Mouse (Mus musculus): ENCODE measurements around the gene Jagn1. TPM values are rescaled to one million over a fixed set of nuclear protein-coding genes. Genes with fewer than 3 reads are reported as not detected.
A peak's percentile ranks its signal among the peaks of the same experiment; 100 is the strongest.

Gene Jagn1
- 84.3 and 87.6 TPM in 2 replicates for polyA plus RNA-seq (2015; fragmentation: Nextera tagmentation; extraction: Ambion mirVana)

- peak within 1 kb of the TSS; percentile 75 for H3K27ac ChIP-seq
- WGBS, result under 1% methylated on average over 45 of the region's 45 CpGs
- peaks cover 18% of the 10 kb centered on the region for H3K36me3 ChIP-seq
- peak within 1 kb of the TSS; percentile 96 for H3K9ac ChIP-seq (replicated peaks)
- H3K4me1 ChIP-seq (replicated peaks), result peaks cover 16% of the 10 kb centered on the region
- H3K27me3 ChIP-seq, result no peaks in the 10 kb centered on the region
- H3K9me3 ChIP-seq, result no peaks in the 10 kb centered on the region
- H3K4me3 ChIP-seq (replicated peaks), result peak within 1 kb of the TSS; percentile 84
- peak; percentile 95 for ATAC-seq
- peak within 1 kb of the TSS; percentile 82 for H3K4me2 ChIP-seq (replicated peaks)
Measured at GRCm38 (mm10) chr6:113442442-113443090, at the start of gene Jagn1. Gene Jagn1 (plus strand): TSS chr6:113442569.

DNA sequence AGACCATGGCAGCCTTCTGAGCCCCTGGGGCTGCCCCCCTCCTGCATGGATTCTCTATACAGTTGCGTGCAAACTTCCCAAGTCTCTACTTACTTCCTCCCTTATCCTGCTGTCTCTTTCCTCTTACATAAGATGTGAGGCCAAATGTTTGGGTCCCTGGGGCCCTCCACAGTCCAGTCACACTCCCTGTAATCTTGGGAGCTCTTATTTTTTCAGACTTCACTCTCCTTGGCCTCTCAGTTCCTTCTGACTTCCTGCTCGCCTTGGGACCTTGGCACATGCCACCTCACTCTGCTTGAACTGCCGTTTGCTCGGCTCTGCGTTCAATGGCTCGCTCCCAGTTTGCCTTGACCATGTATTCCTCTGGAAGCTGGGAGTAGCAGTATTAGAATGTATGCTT is 48.4 kb upstream of the Jagn1 start:
- no peak for ATAC-seq

GRCm38 (mm10) chr6:113394811-113395210 is 47.6 kb upstream of the Jagn1 start:
- Histone ChIP-seq H3K9me3 (no peaks in the 10 kb centered on the region), H3K4me1 (replicated peaks) (peaks cover 19% of the 10 kb centered on the region), H3K27me3 (no peaks in the 10 kb centered on the region), H3K4me3 (replicated peaks) (no peak overlapping the region), H3K27ac (no peak overlapping the region), H3K4me2 (replicated peaks) (no peak overlapping the region), H3K9ac (replicated peaks) (no peak overlapping the region), H3K36me3 (peaks cover 34% of the 10 kb centered on the region)
- WGBS, result 94% methylated on average over 11 of the region's 11 CpGs
- no peak for ATAC-seq

More for the DNA sequence above, 48.4 kb upstream of the Jagn1 start:
- H3K27ac ChIP-seq, result no peak overlapping the region
- WGBS, result 90% methylated on average over 6 of the region's 6 CpGs
- H3K4me2 ChIP-seq (replicated peaks), result no peak overlapping the region
- H3K9ac ChIP-seq (replicated peaks), result no peak overlapping the region
- no peaks in the 10 kb centered on the region for H3K9me3 ChIP-seq
- H3K36me3 ChIP-seq, result peaks cover 38% of the 10 kb centered on the region
- H3K27me3 ChIP-seq, result no peaks in the 10 kb centered on the region
- peaks cover 19% of the 10 kb centered on the region for H3K4me1 ChIP-seq (replicated peaks)
- H3K4me3 ChIP-seq (replicated peaks), result no peak overlapping the region

- Histone ChIP-seq H3K4me3 (replicated peaks) (no peak overlapping the region), H3K4me2 (replicated peaks) (no peak overlapping the region), H3K9ac (replicated peaks) (no peak overlapping the region), H3K27me3 (no peaks in the 10 kb centered on the region), H3K36me3 (peaks cover 27% of the 10 kb centered on the region), H3K4me1 (replicated peaks) (peaks cover 17% of the 10 kb centered on the region), H3K27ac (no peak overlapping the region), H3K9me3 (no peaks in the 10 kb centered on the region)
- 92% methylated on average over 6 of the region's 6 CpGs for WGBS
- no peak for ATAC-seq
Measured at GRCm38 (mm10) chr6:113395501-113395900, 46.9 kb upstream of the Jagn1 start.

DNA sequence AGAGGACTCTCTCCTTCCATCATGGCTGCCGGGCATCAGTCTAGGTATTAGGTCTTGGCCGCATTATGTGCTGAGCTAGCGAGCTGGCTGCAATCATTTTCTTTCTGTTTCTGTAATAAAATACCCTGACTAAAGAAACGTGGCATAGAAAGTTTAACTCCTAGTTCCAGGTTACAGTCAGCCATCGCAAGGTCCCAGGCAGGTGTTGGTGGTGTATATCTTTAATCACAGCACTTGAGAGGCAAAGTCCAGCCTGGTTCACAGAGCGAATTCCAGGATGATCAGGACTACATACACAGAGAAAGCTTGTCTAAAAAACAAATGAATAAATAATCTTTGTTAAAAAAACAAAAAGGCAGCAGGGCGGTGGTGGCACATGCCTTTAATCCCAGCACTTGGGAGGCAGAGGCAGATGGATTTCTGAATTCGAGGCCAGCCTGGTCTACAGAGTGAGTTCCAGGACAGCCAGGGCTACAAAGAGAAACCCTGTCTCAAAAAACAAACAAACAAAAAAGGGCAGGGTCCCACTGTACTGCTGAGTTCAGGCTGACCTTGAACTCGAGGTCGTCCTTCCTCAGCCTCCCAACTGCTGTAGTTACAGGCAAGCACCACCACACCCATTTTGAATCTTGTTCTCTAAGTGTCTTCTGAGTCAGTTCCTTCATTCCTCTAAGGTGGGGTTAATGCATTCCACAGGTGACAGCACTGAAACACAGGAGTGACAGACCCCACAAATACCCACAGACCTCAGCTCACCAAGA is 45.9 kb upstream of the Jagn1 start:
- WGBS, result 85% methylated on average over 10 of the region's 10 CpGs
- no peaks in the 10 kb centered on the region for H3K9me3 ChIP-seq
- H3K4me1 ChIP-seq (replicated peaks), result peaks cover 17% of the 10 kb centered on the region
- H3K27ac ChIP-seq, result no peak overlapping the region
- ATAC-seq, result no peak
- no peaks in the 10 kb centered on the region for H3K27me3 ChIP-seq
- H3K4me2 ChIP-seq (replicated peaks), result no peak overlapping the region
- peaks cover 27% of the 10 kb centered on the region for H3K36me3 ChIP-seq
- no peak overlapping the region for H3K9ac ChIP-seq (replicated peaks)
- no peak overlapping the region for H3K4me3 ChIP-seq (replicated peaks)

DNA sequence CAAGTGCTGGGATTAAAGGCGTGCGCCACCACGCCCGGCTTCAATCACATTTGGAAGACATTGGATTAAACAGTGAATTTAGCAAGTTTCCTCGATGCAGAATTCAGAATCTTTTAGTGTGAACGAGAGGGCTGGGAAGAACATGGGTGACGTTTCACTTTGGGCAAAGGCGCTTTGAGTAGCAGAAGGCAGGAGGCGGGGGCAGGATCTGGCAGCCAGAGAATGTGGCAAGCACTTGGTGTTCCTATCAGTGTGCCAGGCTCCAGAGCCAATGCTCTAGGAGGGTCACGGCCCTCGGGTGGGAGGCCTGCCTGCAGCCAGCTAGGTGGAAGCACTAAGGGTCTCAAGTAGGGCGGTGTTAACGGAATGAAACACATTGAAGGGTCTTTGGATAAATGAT is 40.3 kb upstream of the Jagn1 start:
- no peaks in the 10 kb centered on the region for H3K27me3 ChIP-seq
- H3K27ac ChIP-seq, result no peak overlapping the region
- H3K36me3 ChIP-seq, result peaks cover 29% of the 10 kb centered on the region
- no peak overlapping the region for H3K4me2 ChIP-seq (replicated peaks)
- no peak overlapping the region for H3K4me3 ChIP-seq (replicated peaks)
- peaks cover 3% of the 10 kb centered on the region; the same call in 1 of the 2 replicates for H3K4me1 ChIP-seq (replicated peaks)
- ATAC-seq, result no peak
- no peak overlapping the region for H3K9ac ChIP-seq (replicated peaks)
- H3K9me3 ChIP-seq, result no peaks in the 10 kb centered on the region
- 94% methylated on average over 13 of the region's 13 CpGs for WGBS

DNA sequence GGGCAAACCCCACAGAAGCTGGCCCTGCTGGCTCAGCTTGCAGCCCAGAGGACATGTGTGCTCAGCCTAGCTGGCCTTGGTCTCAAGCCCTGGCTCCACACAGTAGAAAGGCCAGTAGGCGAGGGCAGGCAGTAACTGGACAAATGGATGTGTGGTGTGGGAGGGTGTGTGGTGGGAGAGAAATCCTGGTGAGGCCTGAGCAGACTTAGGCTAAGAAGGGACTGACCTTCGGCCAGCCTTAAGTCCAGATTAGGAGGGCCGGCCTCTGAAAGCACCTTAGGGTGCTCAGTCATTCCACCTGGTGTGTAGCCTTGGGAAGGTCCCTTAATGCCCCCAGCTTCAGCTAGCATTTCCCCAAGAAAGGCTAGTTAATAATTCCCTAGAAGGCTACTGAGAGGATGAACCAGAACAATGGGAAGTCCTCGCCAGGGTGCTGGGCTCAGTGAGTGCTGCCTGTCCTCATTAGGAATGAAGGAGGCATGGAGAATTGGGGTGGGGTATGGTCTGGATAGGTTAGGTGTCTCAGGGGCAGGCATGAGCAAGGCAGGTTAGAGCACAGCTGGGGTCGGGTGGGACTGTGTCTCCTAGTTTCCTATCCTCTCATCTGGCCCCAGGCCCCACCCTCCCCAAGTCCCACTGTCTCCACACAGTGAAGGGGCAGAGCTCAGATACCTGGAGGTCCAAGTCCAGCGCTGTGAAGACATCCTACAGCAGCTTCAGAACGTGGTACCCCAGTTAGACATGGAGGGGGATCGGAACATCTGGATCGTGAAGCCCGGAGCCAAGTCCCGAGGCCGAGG is 37.5 kb upstream of the Jagn1 start:
- no peak overlapping the region for H3K4me3 ChIP-seq (replicated peaks)
- H3K4me1 ChIP-seq (replicated peaks), result peaks cover 3% of the 10 kb centered on the region; the same call in 1 of the 2 replicates
- ATAC-seq, result 0 out of 2 replicates have a peak, but pooled peaks have one; percentile 40
- peaks cover 35% of the 10 kb centered on the region for H3K36me3 ChIP-seq
- no peaks in the 10 kb centered on the region for H3K9me3 ChIP-seq
- H3K9ac ChIP-seq (replicated peaks), result 0 out of 2 replicates have a peak overlapping the region, but pooled peaks have one; percentile 23
- WGBS, result 77% methylated on average over 12 of the region's 12 CpGs
- no peak overlapping the region for H3K4me2 ChIP-seq (replicated peaks)
- H3K27me3 ChIP-seq, result no peaks in the 10 kb centered on the region
- no peak overlapping the region for H3K27ac ChIP-seq

DNA sequence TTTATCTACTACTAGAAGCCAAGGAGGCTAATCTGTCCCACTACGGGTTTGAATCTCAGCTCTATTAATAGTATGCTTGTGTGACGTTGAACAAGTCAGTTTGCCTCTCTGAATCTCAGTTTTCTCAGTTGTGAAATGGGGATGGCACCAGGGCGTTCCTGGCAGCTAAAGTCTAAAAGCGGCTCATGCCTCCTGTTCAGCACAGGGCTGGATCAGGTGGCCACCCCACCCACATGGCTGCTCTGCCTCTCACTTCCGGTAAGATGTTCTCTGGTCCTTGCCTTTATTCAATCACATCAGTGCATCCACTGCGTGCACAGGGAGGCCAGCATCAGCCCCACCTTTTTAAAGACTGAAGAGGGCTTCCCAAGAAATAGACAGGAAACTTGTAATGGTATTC is 36.9 kb upstream of the Jagn1 start:
- no peak overlapping the region for H3K27ac ChIP-seq
- 91% methylated on average over 6 of the region's 6 CpGs for WGBS
- no peaks in the 10 kb centered on the region for H3K9me3 ChIP-seq
- H3K27me3 ChIP-seq, result no peaks in the 10 kb centered on the region
- ATAC-seq, result no peak
- no peak overlapping the region for H3K4me3 ChIP-seq (replicated peaks)
- peaks cover 3% of the 10 kb centered on the region; the same call in 1 of the 2 replicates for H3K4me1 ChIP-seq (replicated peaks)
- peaks cover 35% of the 10 kb centered on the region for H3K36me3 ChIP-seq
- no peak overlapping the region for H3K9ac ChIP-seq (replicated peaks)
- H3K4me2 ChIP-seq (replicated peaks), result no peak overlapping the region

DNA sequence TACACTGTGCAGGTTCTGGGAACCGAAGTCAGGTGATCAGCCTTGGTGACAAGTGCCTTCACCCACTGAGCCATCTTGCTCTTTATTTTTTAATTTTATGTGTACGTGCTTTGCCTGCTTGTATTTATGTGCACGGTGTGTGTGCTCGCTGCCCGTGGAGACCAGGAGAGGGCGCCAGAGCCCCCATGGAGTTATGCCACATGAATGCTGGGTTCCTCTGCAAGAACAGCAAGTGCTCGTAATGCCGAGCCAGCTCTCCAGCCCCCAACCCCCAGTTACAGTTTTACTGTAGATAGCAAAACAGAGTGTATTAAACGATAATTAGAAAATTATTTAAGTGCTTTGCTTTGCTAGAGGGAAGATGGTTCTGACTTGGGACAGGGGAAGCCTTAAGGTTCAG is 35.7 kb upstream of the Jagn1 start:
- WGBS, result 85% methylated on average over 9 of the region's 9 CpGs
- no peak overlapping the region for H3K4me2 ChIP-seq (replicated peaks)
- H3K27ac ChIP-seq, result no peak overlapping the region
- H3K4me1 ChIP-seq (replicated peaks), result peaks cover 3% of the 10 kb centered on the region; the same call in 1 of the 2 replicates
- no peaks in the 10 kb centered on the region for H3K27me3 ChIP-seq
- H3K4me3 ChIP-seq (replicated peaks), result no peak overlapping the region
- no peak overlapping the region for H3K9ac ChIP-seq (replicated peaks)
- ATAC-seq, result no peak
- peaks cover 33% of the 10 kb centered on the region for H3K36me3 ChIP-seq
- no peaks in the 10 kb centered on the region for H3K9me3 ChIP-seq

DNA sequence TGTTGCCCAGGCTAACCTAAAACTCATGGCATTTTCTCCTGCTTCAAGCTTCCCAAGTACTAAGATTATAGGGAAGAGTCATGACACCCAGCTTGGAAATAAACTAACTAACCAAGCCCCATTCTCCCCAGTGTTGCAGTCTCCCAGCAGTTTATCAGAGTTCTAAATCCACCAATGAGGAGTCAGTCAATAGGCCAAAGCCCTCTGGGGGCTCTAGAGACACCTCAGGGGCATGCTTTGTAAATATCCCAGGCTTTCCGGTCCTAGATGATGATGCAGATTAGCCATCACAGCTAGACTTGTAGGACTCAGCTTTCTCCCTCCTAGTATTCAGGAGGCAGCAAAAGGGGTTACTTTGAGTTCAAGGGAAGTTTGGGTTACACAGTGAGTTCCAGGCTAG is 32.4 kb upstream of the Jagn1 start:
- peaks cover 59% of the 10 kb centered on the region for H3K36me3 ChIP-seq
- no peak overlapping the region for H3K4me2 ChIP-seq (replicated peaks)
- no peaks in the 10 kb centered on the region for H3K4me1 ChIP-seq (replicated peaks)
- H3K27ac ChIP-seq, result no peak overlapping the region
- ATAC-seq, result no peak
- 79% methylated on average over 1 of the region's 1 CpGs for WGBS
- no peaks in the 10 kb centered on the region for H3K27me3 ChIP-seq
- H3K9me3 ChIP-seq, result no peaks in the 10 kb centered on the region
- no peak overlapping the region for H3K9ac ChIP-seq (replicated peaks)
- no peak overlapping the region for H3K4me3 ChIP-seq (replicated peaks)

GRCm38 (mm10) chr6:113416416-113416815 is 26.0 kb upstream of the Jagn1 start:
- no peak overlapping the region for H3K4me2 ChIP-seq (replicated peaks)
- H3K36me3 ChIP-seq, result peaks cover 42% of the 10 kb centered on the region
- no peak overlapping the region for H3K4me3 ChIP-seq (replicated peaks)
- no peak for ATAC-seq
- no peaks in the 10 kb centered on the region for H3K27me3 ChIP-seq
- no peaks in the 10 kb centered on the region for H3K9me3 ChIP-seq
- 94% methylated on average over 5 of the region's 5 CpGs for whole genome bisulfite sequencing
- no peak overlapping the region for H3K27ac ChIP-seq
- H3K4me1 ChIP-seq (replicated peaks), result peaks cover 24% of the 10 kb centered on the region
- no peak overlapping the region for H3K9ac ChIP-seq (replicated peaks)
